In genomic region chr17:44189696-44190095, GRCm38 (mm10) we compare ENCODE assay signal across 8 mouse cellular contexts. TPM values are rescaled to one million over a fixed set of nuclear protein-coding genes. Genes with fewer than 3 reads are reported as not detected.
A peak's percentile ranks its signal among the peaks of the same experiment; 100 is the strongest.
DNase-seq lines count a peak whose midpoint lies in the region; ATAC-seq and TF ChIP-seq lines count a peak whose summit lies in the region.

No protein-coding gene starts in this region.

- intact Hi-C loops in heart, adult 2 months (cut with DNase I) = loop anchor here (1.0 kb wide), 1 partner anchor 50 kb away; no protein-coding TSS in a partner anchor

- H3K9me3 ChIP-seq in lung, postnatal 0 days (ENCODE audit: low read length) = no peaks in the 10 kb centered on the region
- H3K9me3 ChIP-seq in stomach, embryonic 15.5 days = no peaks in the 10 kb centered on the region

- no peaks in the 10 kb centered on the region for H3K79me2 ChIP-seq in liver, adult 2 months (ENCODE audit: control insufficient read depth, insufficient read depth, low read length)
- H3K79me2 ChIP-seq in heart, adult 2 months (replicated peaks; ENCODE audit: control insufficient read depth, insufficient read depth, low read length) = peaks cover 5% of the 10 kb centered on the region

- TF ChIP-seq CTCF in liver, adult 2 months (IDR thresholded peaks at IDR 0.05; ENCODE audit: low read depth, low read length) = no peak
- no peak for TF ChIP-seq CTCF in heart, adult 2 months (IDR thresholded peaks at IDR 0.05)
- TF ChIP-seq CTCF in lung, postnatal 0 days (IDR thresholded peaks at IDR 0.05) = no peak

- no peak for TF ChIP-seq EP300 in heart, adult 2 months (IDR thresholded peaks at IDR 0.05; ENCODE audit: insufficient read depth, low read depth, low read length)
- no peak for TF ChIP-seq EP300 in lung, postnatal 0 days (IDR thresholded peaks at IDR 0.05)

- no peaks in the 10 kb centered on the region for H3K36me3 ChIP-seq in liver, adult 2 months (ENCODE audit: control insufficient read depth, insufficient read depth, low read length)
- H3K36me3 ChIP-seq in heart, adult 2 months (ENCODE audit: control insufficient read depth, insufficient read depth, low read length) = peaks cover 20% of the 10 kb centered on the region
- no peaks in the 10 kb centered on the region for H3K36me3 ChIP-seq in lung, postnatal 0 days (ENCODE audit: insufficient read depth, low read length)
- no peaks in the 10 kb centered on the region for H3K36me3 ChIP-seq in stomach, embryonic 15.5 days

- no peak overlapping the region for H3K27ac ChIP-seq in liver, adult 2 months (replicated peaks; ENCODE audit: insufficient read depth, low read depth, low read length)
- H3K27ac ChIP-seq in heart, adult 2 months = peak overlapping the region; percentile 90
- H3K27ac ChIP-seq in lung, postnatal 0 days (ENCODE audit: low read length) = peak overlapping the region; percentile 88
- no peak overlapping the region for H3K27ac ChIP-seq in stomach, embryonic 15.5 days

- 9% methylated on average over 11 of the region's 11 CpGs for WGBS in liver, adult 2 months
- WGBS in heart, adult 2 months = 13% methylated on average over 11 of the region's 11 CpGs
- WGBS in lung, postnatal 0 days = 7% methylated on average over 11 of the region's 11 CpGs
- 6% methylated on average over 11 of the region's 11 CpGs for WGBS in stomach, embryonic 15.5 days

- peak; percentile 65 for DNase-seq in liver, adult 2 months (ENCODE audit: extremely low read depth, low read depth, low spot score)
- DNase-seq in liver = no peak
- peak; percentile 65 to 66 for DNase-seq in heart, adult 2 months
- peak; percentile 74 to 82 for DNase-seq in kidney, adult 8-10 months
- DNase-seq in lung, postnatal 0 days (ENCODE audit: low spot score) = peak; percentile 52
- DNase-seq in spleen, postnatal 4 days (ENCODE audit: low spot score in 2 of 2) = no peak
- no peak for DNase-seq in right cerebral cortex, postnatal 25 days

- H3K9ac ChIP-seq in liver, adult 2 months (ENCODE audit: low read depth, low read length) = no peak overlapping the region
- peak overlapping the region; percentile 80 for H3K9ac ChIP-seq in heart, adult 2 months (ENCODE audit: low read depth, low read length)
- peak overlapping the region; percentile 62 for H3K9ac ChIP-seq in lung, postnatal 0 days (replicated peaks; ENCODE audit: low read depth)
- H3K9ac ChIP-seq in stomach, embryonic 15.5 days = no peak overlapping the region

- H3K4me3 ChIP-seq in liver, adult 2 months (ENCODE audit: insufficient read depth, low read depth, low read length) = peak overlapping the region; percentile 0; the same call in 1 of the 2 replicates
- H3K4me3 ChIP-seq in heart, adult 2 months = peak overlapping the region; percentile 55
- peak overlapping the region; percentile 62 for H3K4me3 ChIP-seq in lung, postnatal 0 days (ENCODE audit: low read depth, low read length)
- peak overlapping the region; percentile 19 for H3K4me3 ChIP-seq in stomach, embryonic 15.5 days (replicated peaks)

- ATAC-seq in lung, postnatal 0 days = peak; percentile 32; the same call in 1 of the 2 replicates
- ATAC-seq in stomach, embryonic 15.5 days (ENCODE audit: insufficient read depth, low FRiP score, low read depth) = no peak

- H3K4me1 ChIP-seq in liver, adult 2 months (ENCODE audit: control insufficient read depth, insufficient read depth, low read length) = no peaks in the 10 kb centered on the region; the same call in 1 of the 2 replicates
- peaks cover 22% of the 10 kb centered on the region for H3K4me1 ChIP-seq in heart, adult 2 months (ENCODE audit: control insufficient read depth, insufficient read depth, low read length)
- H3K4me1 ChIP-seq in lung, postnatal 0 days (ENCODE audit: insufficient read depth, low read depth, low read length) = no peaks in the 10 kb centered on the region; the same call in 1 of the 2 replicates
- peaks cover 11% of the 10 kb centered on the region for H3K4me1 ChIP-seq in stomach, embryonic 15.5 days

- peak overlapping the region; percentile 72 for H3K4me2 ChIP-seq in lung, postnatal 0 days (replicated peaks; ENCODE audit: low read depth, low read length)
- peak overlapping the region; percentile 44 for H3K4me2 ChIP-seq in stomach, embryonic 15.5 days

- TF ChIP-seq POLR2A in liver, adult 2 months (IDR thresholded peaks at IDR 0.05; ENCODE audit: extremely low read depth, insufficient read depth, low read length) = no peak
- peak; percentile 27; the same call in 1 of the 2 replicates for TF ChIP-seq POLR2A in heart, adult 2 months (IDR thresholded peaks at IDR 0.05; ENCODE audit: insufficient read depth, low read depth, low read length)

- no peaks in the 10 kb centered on the region for H3K27me3 ChIP-seq in liver, adult 2 months (ENCODE audit: control insufficient read depth, insufficient read depth, low read length)
- H3K27me3 ChIP-seq in heart, adult 2 months (ENCODE audit: control insufficient read depth, insufficient read depth, low read length) = no peaks in the 10 kb centered on the region
- no peaks in the 10 kb centered on the region for H3K27me3 ChIP-seq in lung, postnatal 0 days (replicated peaks; ENCODE audit: insufficient read depth, low read length)
- 0 out of 2 replicates have a peak, but pooled peaks cover 6% of the 10 kb centered on the region for H3K27me3 ChIP-seq in stomach, embryonic 15.5 days (replicated peaks)

RNA-seq across cellular contexts. Expression of gene Clic5, which starts 1.3 kb away (rescaled TPM):
- total RNA-seq in liver, adult 2 months (2014; rRNA removed) = 0.37 and 1.0 TPM in 2 replicates
- polyA plus RNA-seq in liver, adult 2 months (2012; rRNA removed) = 0.15 and 0.19 TPM in 2 replicates
- total RNA-seq in heart, adult 2 months (2021) = 100 to 1,000 TPM; 128 to 171 TPM
- 33.2 and 61.4 TPM in 2 replicates for polyA plus RNA-seq in heart, adult 2 months (2012; rRNA removed)
- polyA plus RNA-seq in lung, postnatal 0 days (2015; fragmentation: Nextera tagmentation; extraction: Ambion mirVana) = 83.6 and 122 TPM in 2 replicates
- polyA plus RNA-seq in stomach, embryonic 15.5 days (2015; fragmentation: Nextera tagmentation; extraction: Ambion mirVana) = 5.0 and 7.1 TPM in 2 replicates

Comparison
In these comparisons a context has a peak if more than half of its experiments do, and no peak if none do; other contexts are left out.
1. DNase-seq: peak in liver, adult 2 months (single experiment), heart, adult 2 months (2 of 2), kidney, adult 8-10 months (2 of 2) and lung, postnatal 0 days (single experiment); none in liver (single experiment), spleen, postnatal 4 days (0 of 2) and right cerebral cortex, postnatal 25 days (single experiment).
2. H3K27ac ChIP-seq: peak in heart, adult 2 months (single experiment) and lung, postnatal 0 days (single experiment); none in liver, adult 2 months (single experiment) and stomach, embryonic 15.5 days (single experiment).
3. H3K4me3 ChIP-seq: peak in every context shown above with its lines; median percentile 62 in lung, postnatal 0 days; 55 in heart, adult 2 months; 19 in stomach, embryonic 15.5 days; 0 in liver, adult 2 months.
4. H3K9ac ChIP-seq: peak in heart, adult 2 months (single experiment) and lung, postnatal 0 days (single experiment); none in liver, adult 2 months (single experiment) and stomach, embryonic 15.5 days (single experiment).